Comparison of ENCODE assay signal across 33 mouse cellular contexts in the genomic region with DNA sequence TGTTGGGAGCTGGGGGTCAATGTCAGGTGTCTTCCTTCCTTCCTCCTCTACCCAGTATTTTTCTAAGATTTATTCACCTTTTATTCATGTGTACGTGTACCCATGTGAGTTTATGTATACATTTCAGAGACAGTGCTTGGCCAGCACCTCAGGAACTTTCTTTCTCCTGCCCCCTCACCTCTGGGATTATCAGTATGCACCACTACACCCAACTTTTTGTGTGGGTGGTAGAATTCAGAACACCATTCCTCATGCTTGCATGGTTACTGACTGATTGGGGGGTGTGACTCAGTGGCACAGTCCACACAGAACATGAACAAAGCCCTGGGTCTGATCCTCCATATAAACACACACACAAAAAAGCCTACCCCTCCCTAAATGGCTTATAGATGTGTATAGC. TPM values are rescaled to one million over a fixed set of nuclear protein-coding genes. Genes with fewer than 3 reads are reported as not detected.
DNase-seq lines count a peak whose midpoint lies in the region; ATAC-seq and TF ChIP-seq lines count a peak whose summit lies in the region.
"Had no signal": no experiment of that assay in that cellular context is flagged by ENCODE, and none has a peak within 500 bp of the region (broad histone marks: within the 10 kb centered on the region; RNA-seq: fewer than 3 reads in every experiment).

No protein-coding gene starts in this region.

- H3K79me2 ChIP-seq in CH12.LX (replicated peaks; ENCODE audit: control insufficient read depth, extremely low read depth, insufficient read depth, poor library complexity, severe bottlenecking) = peaks cover 29% of the 10 kb centered on the region

- dilution Hi-C loops in CH12.LX (cut with MboI; ENCODE audit: extremely low pct_ligation_motif_present, extremely low pct_unique_long_range_greater_than_20kb, low sequenced_read_pairs) = no loop called here

- no peak overlapping the region for H3K9ac ChIP-seq in lung, postnatal 0 days (replicated peaks; ENCODE audit: low read depth)
- H3K9ac ChIP-seq in CH12.LX (ENCODE audit: insufficient read depth, low read depth) = peak overlapping the region; percentile 40
- no peak overlapping the region for H3K9ac ChIP-seq in liver, embryonic 14.5 days (replicated peaks)
- H3K9ac ChIP-seq: embryonic facial prominence, embryonic 13.5 days; forebrain, embryonic 12.5 days; heart, embryonic 15.5 days; lung, embryonic 15.5 days; midbrain, embryonic 12.5 days had no signal

- DNase-seq in lung, postnatal 0 days (ENCODE audit: low spot score) = no peak
- no peak for DNase-seq in lung, adult 2 months
- DNase-seq in CH12.LX (ENCODE audit: extremely low read depth) = no peak
- no peak for DNase-seq in liver, embryonic 14.5 days (ENCODE audit: low read depth in 3 of 3, low spot score in 3 of 3)
- DNase-seq in layer of hippocampus, postnatal 36 days = no peak
- no peak for DNase-seq in embryo, embryonic 10.5 days (ENCODE audit: low spot score)
- no peak for DNase-seq in kidney, adult 2 months
- DNase-seq: adrenal gland, postnatal 36 days; cerebellum, adult 2 months; cerebellum, postnatal 25 days; embryo, embryonic 11 days; gastrocnemius, postnatal 10 days; heart, adult 18-20 months; kidney, postnatal 25 days; lung, postnatal 4 days; thymus, postnatal 14 days had no signal

- in situ Hi-C loops in CH12.LX (cut with MboI; ENCODE audit: low pct_ligation_motif_present, low pct_unique_long_range_greater_than_20kb, low sequenced_read_pairs) = loop anchor here (10.0 to 25.0 kb wide), 2 partner anchors 53 to 430 kb away; a partner anchor contains a TSS

- no peak for TF ChIP-seq RAD21 in CH12.LX (IDR thresholded peaks at IDR 0.05; ENCODE audit: low read depth, low read length)

- no peak for ATAC-seq in lung, postnatal 0 days
- no peak for ATAC-seq in liver, embryonic 14.5 days (ENCODE audit: insufficient read depth)
- ATAC-seq: hindbrain, embryonic 16.5 days; intestine, embryonic 16.5 days had no signal

- no peaks in the 10 kb centered on the region for H3K27me3 ChIP-seq in lung, postnatal 0 days (replicated peaks; ENCODE audit: insufficient read depth, low read length)
- H3K27me3 ChIP-seq in CH12.LX (replicated peaks) = no peaks in the 10 kb centered on the region
- no peaks in the 10 kb centered on the region for H3K27me3 ChIP-seq in liver, embryonic 14.5 days (ENCODE audit: control insufficient read depth, insufficient read depth, low read length)
- H3K27me3 ChIP-seq in kidney, adult 2 months (replicated peaks; ENCODE audit: control insufficient read depth, insufficient read depth, low read length) = no peaks in the 10 kb centered on the region
- H3K27me3 ChIP-seq: embryonic facial prominence, embryonic 13.5 days; forebrain, embryonic 12.5 days; heart, embryonic 15.5 days; lung, embryonic 15.5 days; midbrain, embryonic 12.5 days had no signal

- WGBS in lung, postnatal 0 days = 55% methylated on average over 1 of the region's 1 CpGs
- 48% methylated on average over 1 of the region's 1 CpGs for WGBS in lung, adult 2 months
- 68% methylated on average over 1 of the region's 1 CpGs for WGBS in bone marrow, adult 2 months
- 71% methylated on average over 1 of the region's 1 CpGs for WGBS in liver, embryonic 14.5 days (ENCODE audit: insufficient replicate concordance)
- WGBS in kidney, adult 2 months = 84% methylated on average over 1 of the region's 1 CpGs

- TF ChIP-seq CTCF in lung, postnatal 0 days (IDR thresholded peaks at IDR 0.05) = no peak
- TF ChIP-seq CTCF in lung, adult 2 months (IDR thresholded peaks at IDR 0.05; ENCODE audit: insufficient read depth, low read length) = no peak
- no peak for TF ChIP-seq CTCF in CH12.LX (conservative IDR thresholded peaks at IDR 0.05 in 1 of 2, IDR thresholded peaks at IDR 0.05 in 1 of 2; ENCODE audit: low read depth in 2 of 2, low read length in 2 of 2)
- no peak for TF ChIP-seq CTCF in bone marrow, adult 2 months (IDR thresholded peaks at IDR 0.05; ENCODE audit: control insufficient read depth, insufficient read depth, low read length)
- no peak for TF ChIP-seq CTCF in liver, embryonic 14.5 days (IDR thresholded peaks at IDR 0.05; ENCODE audit: low read depth)
- TF ChIP-seq CTCF in kidney, adult 2 months (conservative IDR thresholded peaks at IDR 0.05; ENCODE audit: insufficient read depth, insufficient read length, low read depth, low read length) = no peak

- H3K36me3 ChIP-seq in lung, postnatal 0 days (ENCODE audit: insufficient read depth, low read length) = no peaks in the 10 kb centered on the region
- H3K36me3 ChIP-seq in CH12.LX (replicated peaks in 1 of 2; ENCODE audit: control insufficient read depth in 1 of 2, insufficient read depth in 1 of 2, low read length in 1 of 2) = peaks cover 2 to 5% of the 10 kb centered on the region in 2 experiments
- no peaks in the 10 kb centered on the region for H3K36me3 ChIP-seq in liver, embryonic 14.5 days (replicated peaks; ENCODE audit: control insufficient read depth, insufficient read depth, low read depth)
- H3K36me3 ChIP-seq in kidney, adult 2 months (ENCODE audit: control insufficient read depth, insufficient read depth, low read length) = no peaks in the 10 kb centered on the region
- H3K36me3 ChIP-seq: embryonic facial prominence, embryonic 13.5 days; heart, embryonic 15.5 days; midbrain, embryonic 12.5 days had no signal

- TF ChIP-seq EP300 in lung, postnatal 0 days (IDR thresholded peaks at IDR 0.05) = no peak
- no peak for TF ChIP-seq EP300 in CH12.LX (IDR thresholded peaks at IDR 0.05; ENCODE audit: low read length)
- TF ChIP-seq EP300 in liver, embryonic 14.5 days (IDR thresholded peaks at IDR 0.05; ENCODE audit: low read depth) = no peak

- TF ChIP-seq POLR2A in lung, adult 2 months (IDR thresholded peaks at IDR 0.05; ENCODE audit: borderline replicate concordance, extremely low read depth, low read depth, low read length) = no peak
- TF ChIP-seq POLR2A in CH12.LX (IDR thresholded peaks at IDR 0.05; ENCODE audit: low read depth, low read length) = no peak
- TF ChIP-seq POLR2A in bone marrow, adult 2 months (IDR thresholded peaks at IDR 0.05; ENCODE audit: borderline replicate concordance, control insufficient read depth, low read depth, low read length) = no peak
- no peak for TF ChIP-seq POLR2A in kidney, adult 2 months (IDR thresholded peaks at IDR 0.05; ENCODE audit: low read depth, low read length)

- H3K4me3 ChIP-seq in lung, postnatal 0 days (ENCODE audit: low read depth, low read length) = no peak overlapping the region
- no peak overlapping the region for H3K4me3 ChIP-seq in lung, adult 2 months (replicated peaks; ENCODE audit: extremely low read depth, low read depth, low read length)
- H3K4me3 ChIP-seq in CH12.LX (replicated peaks in 1 of 3; ENCODE audit: low read depth in 2 of 3, low read length in 2 of 3, poor library complexity in 1 of 3) = no peak overlapping the region
- peak overlapping the region; percentile 30 for H3K4me3 ChIP-seq in bone marrow, adult 2 months (replicated peaks; ENCODE audit: control insufficient read depth, low read depth, low read length)
- no peak overlapping the region for H3K4me3 ChIP-seq in liver, embryonic 14.5 days (ENCODE audit: insufficient read depth in 1 of 2, low read depth in 2 of 2, low read length in 2 of 2)
- no peak overlapping the region for H3K4me3 ChIP-seq in kidney, adult 2 months (ENCODE audit: insufficient read depth, low read depth, low read length)
- H3K4me3 ChIP-seq: embryonic facial prominence, embryonic 13.5 days; forebrain, embryonic 12.5 days; heart, embryonic 15.5 days; layer of hippocampus, adult 2 months; lung, embryonic 15.5 days; midbrain, embryonic 12.5 days had no signal

- H3K27ac ChIP-seq in lung, postnatal 0 days (ENCODE audit: low read length) = no peak overlapping the region
- peak overlapping the region; percentile 2; the same call in 1 of the 2 replicates for H3K27ac ChIP-seq in CH12.LX (ENCODE audit: insufficient read depth, low read depth)
- H3K27ac ChIP-seq in bone marrow, adult 2 months (ENCODE audit: control insufficient read depth, insufficient read depth, low read depth, low read length, poor library complexity) = no peak overlapping the region
- no peak overlapping the region; the same call in 1 of the 2 replicates for H3K27ac ChIP-seq in liver, embryonic 14.5 days
- no peak overlapping the region for H3K27ac ChIP-seq in kidney, adult 2 months (ENCODE audit: insufficient read depth, low read depth, low read length)
- H3K27ac ChIP-seq: embryonic facial prominence, embryonic 13.5 days; forebrain, embryonic 12.5 days; heart, embryonic 15.5 days; lung, embryonic 15.5 days; midbrain, embryonic 12.5 days had no signal

- peak overlapping the region; percentile 8 for H3K4me2 ChIP-seq in lung, postnatal 0 days (replicated peaks; ENCODE audit: low read depth, low read length)
- peak overlapping the region; percentile 90 for H3K4me2 ChIP-seq in CH12.LX (ENCODE audit: insufficient read depth, low read depth, poor library complexity, severe bottlenecking)
- peak overlapping the region; percentile 70 for H3K4me2 ChIP-seq in liver, embryonic 14.5 days (ENCODE audit: low read depth)
- H3K4me2 ChIP-seq: embryonic facial prominence, embryonic 13.5 days; forebrain, embryonic 12.5 days; heart, embryonic 15.5 days; lung, embryonic 15.5 days; midbrain, embryonic 12.5 days had no signal

- no peaks in the 10 kb centered on the region for H3K9me3 ChIP-seq in lung, postnatal 0 days (ENCODE audit: low read length)
- H3K9me3 ChIP-seq in CH12.LX (replicated peaks; ENCODE audit: low read length) = no peaks in the 10 kb centered on the region
- H3K9me3 ChIP-seq in liver, embryonic 14.5 days (ENCODE audit: control insufficient read depth, low read length) = no peaks in the 10 kb centered on the region
- H3K9me3 ChIP-seq: embryonic facial prominence, embryonic 13.5 days; forebrain, embryonic 12.5 days; heart, embryonic 15.5 days; lung, embryonic 15.5 days; midbrain, embryonic 12.5 days had no signal

- H3K4me1 ChIP-seq in lung, postnatal 0 days (ENCODE audit: insufficient read depth, low read depth, low read length) = no peaks in the 10 kb centered on the region; the same call in 1 of the 2 replicates
- H3K4me1 ChIP-seq in lung, adult 2 months (ENCODE audit: control insufficient read depth, insufficient read depth, low read length) = peaks cover 23% of the 10 kb centered on the region
- peaks cover 3 to 43% of the 10 kb centered on the region in 2 experiments; a peak in 3 of 4 replicates for H3K4me1 ChIP-seq in CH12.LX (ENCODE audit: control insufficient read depth in 1 of 2, insufficient read depth in 2 of 2)
- H3K4me1 ChIP-seq in bone marrow, adult 2 months (ENCODE audit: control insufficient read depth, insufficient read depth, low read length) = peaks cover 5% of the 10 kb centered on the region
- peaks cover 10 to 36% of the 10 kb centered on the region in 2 experiments for H3K4me1 ChIP-seq in liver, embryonic 14.5 days (replicated peaks; ENCODE audit: control insufficient read depth in 2 of 2, insufficient read depth in 2 of 2, low read length in 1 of 2)
- H3K4me1 ChIP-seq in kidney, adult 2 months (ENCODE audit: control insufficient read depth, insufficient read depth, low read length) = no peaks in the 10 kb centered on the region

RNA-seq across cellular contexts. Expression of a gene that starts 3.0 kb away (rescaled TPM):
- polyA plus RNA-seq in lung, postnatal 0 days (2015; fragmentation: Nextera tagmentation; extraction: Ambion mirVana) = 103 and 110 TPM in 2 replicates
- 69.9 and 85.8 TPM in 2 replicates for polyA plus RNA-seq in lung, adult 2 months (2012; rRNA removed)
- total RNA-seq in CH12.LX (2012; rRNA removed) = 32.8 and 33.2 TPM in 2 replicates
- total RNA-seq in CH12.LX (2014; rRNA removed) = 67.9 and 79.7 TPM in 2 replicates
- 79.5 and 81.1 TPM in 2 replicates for polyA plus RNA-seq in CH12.LX (2012; ENCODE audit: insufficient read length, low read depth)
- 48.9 and 113 TPM in 2 replicates for polyA plus RNA-seq in bone marrow, adult 2 months (2011; ENCODE audit: insufficient read depth, insufficient read length, low replicate concordance, missing spikeins)
- polyA plus RNA-seq in liver, embryonic 14.5 days (2012; rRNA removed) = 8.5 and 11.9 TPM in 2 replicates
- 17.6 and 18.0 TPM in 2 replicates for polyA plus RNA-seq in liver, embryonic 14.5 days (2014; fragmentation: Nextera tagmentation; extraction: Ambion mirVana)
- 10 to 100 TPM; 15.8 to 16.0 TPM for total RNA-seq in layer of hippocampus, postnatal 36 days (2021)
- polyA plus RNA-seq in kidney, adult 2 months (2012; rRNA removed) = 16.4 and 23.5 TPM in 2 replicates

RNA-seq across cellular contexts. Expression of a gene that starts 45.2 kb away (rescaled TPM):
- polyA plus RNA-seq in lung, postnatal 0 days (2015; fragmentation: Nextera tagmentation; extraction: Ambion mirVana) = not detected in 2 replicates
- not detected in 2 replicates for polyA plus RNA-seq in lung, adult 2 months (2012; rRNA removed)
- not detected in 2 replicates for total RNA-seq in CH12.LX (2012; rRNA removed)
- not detected in 2 replicates for total RNA-seq in CH12.LX (2014; rRNA removed)
- polyA plus RNA-seq in CH12.LX (2012; ENCODE audit: insufficient read length, low read depth) = not detected in 2 replicates
- polyA plus RNA-seq in bone marrow, adult 2 months (2011; ENCODE audit: insufficient read depth, insufficient read length, low replicate concordance, missing spikeins) = not detected in 2 replicates
- polyA plus RNA-seq in liver, embryonic 14.5 days (2012; rRNA removed) = not detected in 2 replicates
- polyA plus RNA-seq in liver, embryonic 14.5 days (2014; fragmentation: Nextera tagmentation; extraction: Ambion mirVana) = 0.25 TPM in 1 of 2 replicates, not detected in the other
- total RNA-seq in layer of hippocampus, postnatal 36 days (2021) = not detected
- polyA plus RNA-seq in kidney, adult 2 months (2012; rRNA removed) = 11.3 and 12.2 TPM in 2 replicates
- total RNA-seq: adrenal gland, adult 18-20 months; adrenal gland, postnatal 36 days; gastrocnemius, postnatal 10 days; heart, adult 18-20 months; hematopoietic stem cell, adult 5-6 weeks; layer of hippocampus, adult 2 months; layer of hippocampus, postnatal 25 days; left cerebral cortex, postnatal 36 days; monocyte, adult 5-6 weeks; neutrophil, adult 5-6 weeks had no signal
- polyA plus RNA-seq: embryonic facial prominence, embryonic 13.5 days; erythroblast, embryonic 14.5 days; forebrain, embryonic 12.5 days; heart, embryonic 15.5 days; hindbrain, embryonic 16.5 days; intestine, embryonic 16.5 days; limb, embryonic 14.5 days; lung, embryonic 15.5 days; midbrain, embryonic 12.5 days had no signal

RNA-seq across cellular contexts. Expression of a gene that starts 53.0 kb away (rescaled TPM):
- polyA plus RNA-seq in lung, postnatal 0 days (2015; fragmentation: Nextera tagmentation; extraction: Ambion mirVana) = 2.5 and 3.1 TPM in 2 replicates
- polyA plus RNA-seq in lung, adult 2 months (2012; rRNA removed) = 34.1 and 37.1 TPM in 2 replicates
- total RNA-seq in CH12.LX (2012; rRNA removed) (1.0 and 2.0 TPM in 2 replicates), CH12.LX (2014; rRNA removed) (0.31 and 0.39 TPM in 2 replicates)
- 1.8 and 2.0 TPM in 2 replicates for polyA plus RNA-seq in CH12.LX (2012; ENCODE audit: insufficient read length, low read depth)
- polyA plus RNA-seq in bone marrow, adult 2 months (2011; ENCODE audit: insufficient read depth, insufficient read length, low replicate concordance, missing spikeins) = 3.0 and 5.0 TPM in 2 replicates
- polyA plus RNA-seq in liver, embryonic 14.5 days (2012; rRNA removed) = 1.8 and 2.0 TPM in 2 replicates
- polyA plus RNA-seq in liver, embryonic 14.5 days (2014; fragmentation: Nextera tagmentation; extraction: Ambion mirVana) = 1.6 and 1.8 TPM in 2 replicates
- 10 to 100 TPM; 37.4 to 37.6 TPM for total RNA-seq in layer of hippocampus, postnatal 36 days (2021)
- polyA plus RNA-seq in kidney, adult 2 months (2012; rRNA removed) = 5.3 and 5.4 TPM in 2 replicates

Comparison
In these comparisons a context has a peak if more than half of its experiments do, and no peak if none do; other contexts are left out.
1. H3K4me2 ChIP-seq: peak in every context shown above with its lines; median percentile 90 in CH12.LX; 70 in liver, embryonic 14.5 days; 8 in lung, postnatal 0 days.